Mouse (Mus musculus) skeletal muscle tissue, adult 2 months (tissue): Measurements from ENCODE around the gene Tbc1d8b.

Experiments
- DNase-seq: peaks from one replicate; pipeline ENCODE4 v3.0.0-alpha.2; 2012; ENCODE audit warnings: low read depth, low spot score

Gene Tbc1d8b

DNA sequence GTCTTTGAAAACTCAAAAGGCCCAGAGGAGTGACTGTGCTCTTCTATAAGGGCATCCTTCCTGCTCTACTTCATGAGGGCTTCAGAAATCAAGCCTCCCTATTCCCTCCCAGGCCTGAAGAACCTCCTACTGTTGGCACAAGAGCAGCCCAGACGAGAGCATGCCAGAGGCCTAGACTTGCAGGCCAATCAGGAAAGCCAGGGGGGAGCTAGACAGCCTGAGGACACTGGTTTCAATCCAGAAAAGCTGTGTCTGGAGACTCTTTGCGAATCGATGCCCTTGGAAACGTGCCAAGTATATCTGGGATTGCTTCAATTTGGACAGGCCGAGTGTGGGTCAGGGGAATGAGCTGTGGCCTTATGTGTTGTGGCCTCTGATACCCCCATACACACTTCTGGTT lies 94.6 kb downstream of the Tbc1d8b start:
- no peak for DNase-seq

DNA sequence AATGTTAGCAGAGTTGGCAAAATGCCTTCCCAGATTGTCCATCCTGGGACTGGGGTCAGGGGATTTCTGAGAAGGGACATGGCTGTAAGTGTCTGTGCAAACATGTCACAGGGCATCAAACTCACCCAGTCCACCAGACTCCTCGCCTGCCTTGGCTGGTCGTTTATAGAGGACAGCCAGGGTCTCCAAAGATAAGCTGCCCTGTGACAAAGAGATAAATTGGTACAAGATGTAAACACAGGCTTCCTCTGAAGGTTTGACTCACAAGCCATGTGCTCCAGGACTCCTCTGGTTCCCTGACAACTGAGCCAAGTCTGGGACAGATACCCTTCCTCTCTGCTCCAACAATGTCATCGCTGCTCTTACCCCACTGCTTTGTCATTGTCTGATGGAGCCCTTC lies 96.2 kb downstream of the Tbc1d8b start:
- DNase-seq = no peak

GRCm38 (mm10) chrX:139781563-139781962 lies 96.8 kb downstream of the Tbc1d8b start:
- DNase-seq = no peak

DNA sequence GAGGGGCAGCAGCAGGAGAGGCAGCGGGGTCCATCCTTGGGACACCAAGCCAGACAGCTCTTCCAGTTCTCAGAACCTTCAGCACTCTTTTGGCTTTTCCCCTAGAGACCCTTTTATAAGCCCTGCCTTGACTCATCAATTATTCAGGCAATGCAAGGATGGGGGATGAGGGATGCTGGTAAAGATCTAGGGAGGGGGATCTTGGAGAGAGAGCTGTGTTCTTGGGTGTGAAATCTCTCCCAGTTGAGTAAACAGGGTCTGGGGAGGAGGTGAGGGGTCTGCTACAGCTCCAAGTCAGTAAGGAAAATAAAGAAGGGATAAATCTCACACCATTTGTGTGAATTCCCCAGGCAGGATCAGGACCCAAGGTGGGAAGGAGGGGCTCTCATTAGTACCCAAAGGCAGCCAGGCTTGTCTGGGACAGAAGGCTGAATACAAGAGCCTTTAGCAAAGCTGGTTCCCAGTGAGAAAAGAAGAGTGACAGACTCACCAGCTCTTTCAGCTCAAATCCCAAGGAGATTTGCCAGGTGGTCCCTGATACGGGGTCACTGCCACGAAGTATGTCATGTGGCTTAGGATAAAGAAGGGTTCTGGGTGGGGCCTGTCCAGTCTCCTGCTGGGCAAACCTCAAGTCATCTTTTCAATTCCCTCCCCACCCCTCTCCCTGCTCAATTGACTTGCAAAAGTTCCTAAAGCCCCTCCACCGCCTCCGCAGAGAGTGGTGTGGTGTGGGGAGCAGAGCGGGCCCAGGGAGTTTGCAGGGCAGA lies 97.7 kb downstream of the Tbc1d8b start, which contains the start of gene Ripply1:
Gene Ripply1, minus strand, starts transcription at position 76 of the 767 bp plus-strand sequence.
- DNase-seq = no peak

DNA sequence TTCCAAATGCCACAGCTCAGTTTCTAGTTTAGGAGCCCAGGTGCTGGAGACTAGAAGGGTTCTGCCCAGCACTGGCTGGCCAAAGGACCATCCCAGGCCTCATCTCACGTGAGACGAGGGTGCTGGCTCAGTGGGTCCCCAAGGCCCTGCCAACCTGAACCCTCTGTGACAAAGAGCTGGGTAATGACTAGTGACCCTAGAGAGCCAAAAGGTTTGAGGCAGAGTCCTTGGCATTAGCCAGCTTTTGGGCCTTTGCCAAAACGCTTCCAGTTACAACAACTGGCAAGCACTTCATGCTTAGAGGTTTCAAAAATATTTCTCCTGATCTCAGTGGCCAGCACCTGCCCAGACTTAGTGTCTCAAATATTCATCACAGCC lies 98.2 kb downstream of the Tbc1d8b start:
- DNase-seq = peak; percentile 58

DNA sequence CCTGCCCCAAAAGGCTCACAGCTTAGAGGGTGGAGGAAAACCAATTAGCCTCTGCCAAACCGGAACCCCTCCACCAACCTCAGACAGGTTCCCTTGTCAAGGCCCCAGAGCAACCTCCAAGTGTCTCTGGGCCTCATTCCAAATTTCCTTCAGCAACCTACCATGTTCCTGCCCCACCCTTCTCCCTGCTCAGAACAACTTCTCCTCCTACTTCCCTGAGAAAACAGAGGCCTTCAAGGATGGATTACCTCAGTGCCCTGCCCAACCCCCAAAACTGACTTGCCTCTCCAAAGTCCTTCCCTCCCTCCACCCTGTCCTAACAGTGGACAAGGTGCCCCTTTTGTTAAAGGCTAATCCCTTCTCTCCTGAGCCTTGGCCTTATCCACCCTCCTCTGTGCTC lies 101.0 kb downstream of the Tbc1d8b start:
- DNase-seq = no peak

GRCm38 (mm10) chrX:139794072-139794845 lies 109.5 kb downstream of the Tbc1d8b start:
- DNase-seq = no peak

GRCm38 (mm10) chrX:139796037-139796436 lies 111.2 kb downstream of the Tbc1d8b start:
- no peak for DNase-seq

- no peak for DNase-seq
These were observed 113.1 kb downstream of the Tbc1d8b start for GRCm38 (mm10) chrX:139797875-139798274.

GRCm38 (mm10) chrX:139799953-139800352 lies 115.2 kb downstream of the Tbc1d8b start:
- DNase-seq = no peak

- DNase-seq = no peak
These were observed 115.6 kb downstream of the Tbc1d8b start, which contains the start of gene Cldn2 for GRCm38 (mm10) chrX:139800406-139800878. Cldn2 (plus strand) TSS chrX:139800828.
